Mouse (Mus musculus) liver, adult 2 months (tissue): ENCODE data around the gene Wdr46. TPM values are rescaled to one million over a fixed set of nuclear protein-coding genes. Genes with fewer than 3 reads are reported as not detected.
A peak's percentile ranks its signal among the peaks of the same experiment; 100 is the strongest.

Experiments
- DNase-seq: peaks from one replicate; pipeline ENCODE4 v3.0.0-alpha.2; 2011; ENCODE audit warnings: low read depth, low spot score; ENCODE audit errors: extremely low read depth
- H3K27ac ChIP-seq: fragments of 200-500 bp; replicated peaks from 2 replicates; pipeline ENCODE4 v1.5.1; 2012; ENCODE audit warnings: low read depth, mild to moderate bottlenecking, control low read depth, inconsistent platforms, low read length; ENCODE audit not compliant: insufficient read depth
- H3K27me3 ChIP-seq: fragments of 200-500 bp; 2 replicates; pipeline ENCODE4 v1.6.1; 2012; ENCODE audit warnings: mild to moderate bottlenecking, moderate library complexity, low read length, inconsistent platforms; ENCODE audit not compliant: control insufficient read depth, insufficient read depth
- H3K36me3 ChIP-seq: fragments of 200-500 bp; 2 replicates; pipeline ENCODE4 v1.6.1; 2012; ENCODE audit warnings: low read length, inconsistent platforms; ENCODE audit not compliant: control insufficient read depth, insufficient read depth
- H3K4me1 ChIP-seq: fragments of 200-500 bp; 2 replicates; pipeline ENCODE4 v1.6.1; 2011; ENCODE audit warnings: low read length; ENCODE audit not compliant: control insufficient read depth, insufficient read depth
- H3K4me3 ChIP-seq: fragments of 200-500 bp; 2 replicates; pipeline ENCODE4 v1.5.1; 2011; ENCODE audit warnings: low read depth, mild to moderate bottlenecking, control low read depth, low read length, moderate library complexity; ENCODE audit not compliant: insufficient read depth
- H3K79me2 ChIP-seq: fragments of 200-500 bp; 2 replicates; pipeline ENCODE4 v1.6.1; 2012; ENCODE audit warnings: inconsistent platforms, mild to moderate bottlenecking, low read length, moderate library complexity; ENCODE audit not compliant: control insufficient read depth, insufficient read depth
- H3K9ac ChIP-seq: fragments of 200-500 bp; 2 replicates; pipeline ENCODE4 v1.6.1; 2012; ENCODE audit warnings: low read depth, mild to moderate bottlenecking, control low read depth, inconsistent platforms, low read length
- CTCF ChIP-seq: fragments of 200-500 bp; IDR thresholded peaks from 2 replicates; pipeline ENCODE4 v1.5.1; 2011; ENCODE audit warnings: low read depth, low read length, control low read depth
- POLR2A ChIP-seq: fragments of 200-500 bp; IDR thresholded peaks from 2 replicates; pipeline ENCODE4 v1.6.1; 2011; ENCODE audit warnings: low read length, control low read depth; ENCODE audit not compliant: insufficient read depth; ENCODE audit errors: extremely low read depth
- WGBS: fragments of 180-500 bp; shearing (Covaris S2); methylation state at CpG from one replicate; pipeline ENCODE4 v1.1.7; 2018; 5-methylcytosine and 5-hydroxymethylcytosine counted together
- polyA plus RNA-seq: library from polyadenylated mRNA; depleted of rRNA; stranded (reverse); fragments of >200 nt; gene quantifications from 2 replicates; pipeline ENCODE4 v1.2.3, GENCODE M21; 2012
- total RNA-seq: library from RNA; depleted of rRNA; stranded (reverse); fragments of >200 nt; gene quantifications from 2 replicates; pipeline ENCODE4 v1.2.3, GENCODE M21; 2014

Wdr46 gene
- total and polyA plus RNA-seq, 2 experiments: 9.3 to 16.4 TPM

DNA sequence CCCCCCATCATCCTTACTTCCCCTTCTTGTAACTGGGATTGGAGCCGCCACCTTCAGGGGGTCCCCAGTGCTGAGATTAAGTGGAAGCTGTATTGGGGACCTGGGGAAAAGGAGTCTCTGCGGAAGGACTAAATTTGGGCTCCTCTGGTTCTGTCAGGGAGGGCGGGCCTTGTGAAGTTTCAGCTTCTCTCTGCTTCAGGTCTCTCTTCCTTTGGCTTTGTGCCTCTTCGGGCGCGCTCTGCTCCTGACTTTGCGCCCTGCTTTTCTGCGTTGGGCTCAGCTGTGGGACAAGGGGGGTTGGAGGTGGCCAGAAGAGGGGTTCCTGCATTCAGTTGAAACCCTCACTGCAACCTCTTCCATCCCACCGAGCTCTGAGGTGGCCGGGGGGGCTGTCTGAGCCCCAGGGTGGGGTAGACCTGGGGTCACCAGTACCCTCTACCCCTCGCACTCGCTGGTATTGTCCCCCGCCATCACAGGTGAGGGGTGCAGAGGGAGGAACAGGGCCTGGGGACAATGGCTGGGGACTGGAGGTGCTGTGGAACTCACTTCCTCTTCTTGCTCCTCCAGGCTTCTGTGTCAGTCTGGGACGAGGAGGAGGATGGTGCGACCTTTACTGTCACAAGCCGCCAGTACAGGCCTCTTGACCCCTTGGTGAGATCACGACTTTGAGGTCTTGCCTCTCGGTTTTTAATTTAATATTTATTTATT, 9.1 kb upstream of the Wdr46 start:
- no peak for DNase-seq
- Histone ChIP-seq H3K79me2 (0 out of 2 replicates have a peak, but pooled peaks cover 2% of the 10 kb centered on the region), H3K36me3 (0 out of 2 replicates have a peak, but pooled peaks cover 2% of the 10 kb centered on the region), H3K4me3 (peak overlapping the region; percentile 23; the same call in 1 of the 2 replicates), H3K9ac (peak overlapping the region; percentile 28), H3K27ac (no peak overlapping the region), H3K4me1 (peaks cover 3% of the 10 kb centered on the region), H3K27me3 (no peaks in the 10 kb centered on the region)
- 76% methylated on average over 18 of the region's 18 CpGs for WGBS
- TF ChIP-seq CTCF (no peak), POLR2A (no peak)

DNA sequence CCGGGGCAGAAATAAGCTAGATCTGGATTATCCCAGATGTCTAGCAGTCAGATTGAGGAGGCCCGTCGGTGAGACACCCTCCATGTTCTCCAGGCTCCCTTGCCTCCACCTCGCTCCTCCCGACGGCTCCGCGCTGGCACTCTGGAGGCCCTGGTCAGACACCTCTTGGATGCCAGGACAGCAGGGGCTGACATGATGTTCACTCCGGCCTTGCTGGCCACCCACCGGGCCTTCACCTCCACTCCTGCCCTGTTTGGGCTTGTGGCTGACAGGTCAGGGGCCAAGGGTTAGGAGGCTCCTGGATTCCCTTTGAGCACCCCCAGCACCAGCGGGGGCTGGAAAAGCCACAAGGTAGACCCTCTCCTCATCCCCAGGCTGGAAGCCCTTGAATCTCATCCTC, 8.5 kb upstream of the Wdr46 start:
- Histone ChIP-seq H3K9ac (no peak overlapping the region), H3K4me1 (peaks cover 3% of the 10 kb centered on the region), H3K4me3 (no peak overlapping the region), H3K27me3 (no peaks in the 10 kb centered on the region), H3K36me3 (no peaks in the 10 kb centered on the region), H3K79me2 (no peaks in the 10 kb centered on the region), H3K27ac (no peak overlapping the region)
- DNase-seq: no peak
- WGBS: 96% methylated on average over 11 of the region's 11 CpGs
- TF ChIP-seq POLR2A (no peak), CTCF (no peak)

DNA sequence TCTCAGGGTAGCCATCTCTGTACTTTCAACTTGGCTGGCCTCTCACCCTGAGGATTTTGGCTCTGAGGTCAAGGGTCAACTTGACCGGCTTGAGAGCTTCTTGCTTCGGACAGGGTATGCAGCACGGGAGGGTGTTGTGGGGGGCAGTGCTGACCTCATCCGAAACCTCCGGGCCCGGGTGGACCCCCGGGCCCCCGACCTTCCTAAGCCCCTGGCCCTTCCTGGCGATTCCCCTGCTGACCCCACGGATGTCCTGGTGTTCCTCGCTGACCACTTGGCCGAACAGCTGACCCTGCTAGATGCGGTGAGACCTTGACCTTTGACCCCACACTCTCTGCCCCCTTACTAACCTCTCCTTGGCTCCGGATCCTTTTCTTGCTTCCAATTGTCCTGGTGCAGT, 8.0 kb upstream of the Wdr46 start:
- Histone ChIP-seq H3K27ac (no peak overlapping the region), H3K9ac (no peak overlapping the region), H3K79me2 (no peaks in the 10 kb centered on the region), H3K4me3 (no peak overlapping the region), H3K27me3 (no peaks in the 10 kb centered on the region), H3K36me3 (no peaks in the 10 kb centered on the region), H3K4me1 (peaks cover 3% of the 10 kb centered on the region)
- no peak for DNase-seq
- WGBS: 73% methylated on average over 14 of the region's 14 CpGs
- TF ChIP-seq CTCF (no peak), POLR2A (no peak)

DNA sequence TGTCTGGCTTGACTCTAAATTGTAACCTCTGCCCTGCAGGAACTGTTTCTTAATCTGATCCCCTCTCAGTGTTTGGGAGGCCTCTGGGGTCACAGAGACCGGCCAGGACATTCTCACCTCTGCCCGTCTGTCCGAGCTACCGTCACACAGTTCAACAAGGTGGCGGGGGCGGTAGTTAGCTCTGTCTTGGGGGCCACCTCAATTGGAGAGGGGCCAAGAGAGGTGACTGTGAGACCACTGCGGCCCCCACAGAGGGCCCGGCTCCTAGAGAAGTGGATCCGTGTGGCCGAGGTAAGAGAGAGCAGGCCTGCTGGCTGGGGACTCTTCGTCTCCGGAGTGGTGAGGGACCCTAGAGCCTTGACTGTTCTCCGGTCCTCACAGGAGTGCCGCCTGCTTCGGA, 7.5 kb upstream of the Wdr46 start:
- TF ChIP-seq POLR2A (no peak), CTCF (no peak)
- DNase-seq: no peak
- WGBS: 79% methylated on average over 15 of the region's 15 CpGs
- no peak overlapping the region for H3K4me3 ChIP-seq
- no peaks in the 10 kb centered on the region for H3K27me3 ChIP-seq
- no peaks in the 10 kb centered on the region; the same call in 1 of the 2 replicates for H3K36me3 ChIP-seq
- H3K4me1 ChIP-seq: peaks cover 3% of the 10 kb centered on the region
- H3K27ac ChIP-seq: peak overlapping the region; percentile 24; the same call in 1 of the 2 replicates
- H3K9ac ChIP-seq: no peak overlapping the region
- no peaks in the 10 kb centered on the region for H3K79me2 ChIP-seq

DNA sequence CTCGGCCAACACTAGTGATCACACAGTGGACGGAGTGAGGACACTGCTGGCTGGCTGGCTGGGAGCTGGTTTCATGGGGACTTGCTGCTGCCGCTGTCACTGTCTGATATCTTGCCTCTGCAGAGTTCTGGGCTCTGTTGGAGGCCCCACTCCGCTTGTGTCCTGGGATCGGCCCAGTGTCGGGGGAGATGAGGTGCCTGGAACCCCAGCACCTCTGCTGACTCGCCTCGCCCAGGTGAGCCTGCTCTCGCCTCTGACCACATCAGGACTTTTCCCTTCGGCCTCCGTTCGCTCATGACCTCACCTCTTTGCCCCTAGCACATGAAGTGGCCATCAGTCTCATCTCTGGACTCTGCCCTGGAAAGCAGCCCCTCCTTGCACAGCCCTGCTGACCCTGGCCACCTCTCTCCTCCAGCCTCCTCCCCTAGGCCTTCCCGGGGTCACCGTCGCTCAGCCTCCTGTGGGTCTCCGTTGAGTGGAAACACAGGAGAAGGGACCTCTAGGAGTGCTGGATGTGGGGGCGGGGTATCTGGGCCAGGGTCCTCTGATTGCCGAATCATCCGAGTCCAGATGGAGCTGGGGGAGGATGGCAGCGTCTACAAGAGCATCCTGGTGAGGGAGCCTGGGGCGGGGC, 4.9 kb upstream of the Wdr46 start:
- 91% methylated on average over 21 of the region's 21 CpGs for WGBS
- no peak for DNase-seq

More for the DNA sequence above, 4.9 kb upstream of the Wdr46 start:
- H3K4me1 ChIP-seq: peaks cover 8% of the 10 kb centered on the region; the same call in 1 of the 2 replicates
- H3K79me2 ChIP-seq: peaks cover 6% of the 10 kb centered on the region; the same call in 1 of the 2 replicates
- H3K27ac ChIP-seq: no peak overlapping the region
- TF ChIP-seq POLR2A (no peak), CTCF (no peak)
- no peak overlapping the region for H3K9ac ChIP-seq
- no peak overlapping the region for H3K4me3 ChIP-seq
- no peaks in the 10 kb centered on the region; the same call in 1 of the 2 replicates for H3K36me3 ChIP-seq
- H3K27me3 ChIP-seq: no peaks in the 10 kb centered on the region
